Mouse (Mus musculus): Measurements from ENCODE around the gene Rxrg.

Gene Rxrg

GRCm38 (mm10) chr1:167644866-167645537 lies 46.8 kb downstream of the Rxrg start:
- DNase-seq (ENCODE audit: low spot score in 2 of 2) = peak; percentile 68 to 88

GRCm38 (mm10) chr1:167648670-167649069 lies 50.5 kb downstream of the Rxrg start:
- no peak for DNase-seq (ENCODE audit: low spot score in 2 of 2)

- DNase-seq (ENCODE audit: low spot score in 2 of 2) = no peak
Observed at GRCm38 (mm10) chr1:167649122-167649633, 51.0 kb downstream of the Rxrg start.

- DNase-seq (ENCODE audit: low spot score in 2 of 2) = no peak
Observed at GRCm38 (mm10) chr1:167652336-167652735, 54.2 kb downstream of the Rxrg start.

GRCm38 (mm10) chr1:167659065-167659464 lies 60.9 kb downstream of the Rxrg start:
- no peak for DNase-seq (ENCODE audit: low spot score in 2 of 2)

GRCm38 (mm10) chr1:167660521-167661101 lies 62.4 kb downstream of the Rxrg start:
- peak; percentile 38 to 67 for DNase-seq (ENCODE audit: low spot score in 2 of 2)

GRCm38 (mm10) chr1:167661123-167661522 lies 62.9 kb downstream of the Rxrg start:
- peak; percentile 18 to 61 for DNase-seq (ENCODE audit: low spot score in 2 of 2)

- DNase-seq (ENCODE audit: low spot score in 2 of 2) = no peak
Observed at GRCm38 (mm10) chr1:167663136-167663535, 65.0 kb downstream of the Rxrg start.

- DNase-seq (ENCODE audit: low spot score in 2 of 2) = peak in 1 of 2 experiments; percentile 68
Observed at GRCm38 (mm10) chr1:167669796-167670195, 71.6 kb downstream of the Rxrg start.

- DNase-seq (ENCODE audit: low spot score in 2 of 2) = no peak
Observed at GRCm38 (mm10) chr1:167672433-167672987, 74.3 kb downstream of the Rxrg start.

- no peak for DNase-seq (ENCODE audit: low spot score in 2 of 2)
Observed at GRCm38 (mm10) chr1:167679061-167679460, 80.9 kb downstream of the Rxrg start.

GRCm38 (mm10) chr1:167688001-167688346 lies 89.8 kb downstream of the Rxrg start:
- DNase-seq (ENCODE audit: low spot score in 2 of 2) = no peak

- no peak for DNase-seq (ENCODE audit: low spot score in 2 of 2)
Observed at GRCm38 (mm10) chr1:167688347-167689231, 90.4 kb downstream of the Rxrg start.

GRCm38 (mm10) chr1:167689232-167689261 lies 90.9 kb downstream of the Rxrg start, which contains the start of gene Lmx1a:
Lmx1a (plus strand) TSS chr1:167689237.
- no peak for DNase-seq (ENCODE audit: low spot score in 2 of 2)

All from urinary bladder, postnatal 4 days (tissue).